ENCODE assay signal across 9 mouse cellular contexts in genomic region chr4:32833494-32834282, GRCm38 (mm10). TPM values are rescaled to one million over a fixed set of nuclear protein-coding genes. Genes with fewer than 3 reads are reported as not detected.
DNase-seq lines count a peak whose midpoint lies in the region; ATAC-seq and TF ChIP-seq lines count a peak whose summit lies in the region.
"Had no signal": no experiment of that assay in that cellular context is flagged by ENCODE, and none has a peak within 500 bp of the region (broad histone marks: within the 10 kb centered on the region; RNA-seq: fewer than 3 reads in every experiment).

No protein-coding gene starts in this region.

- TF ChIP-seq CTCF in hindbrain, postnatal 0 days (IDR thresholded peaks at IDR 0.05; ENCODE audit: low read depth): no peak

- ATAC-seq in kidney, embryonic 14.5 days (ENCODE audit: low FRiP score, low TSS enrichment): no peak
- ATAC-seq in hindbrain, postnatal 0 days: peak; percentile 63
- ATAC-seq in neural tube, embryonic 13.5 days (ENCODE audit: low read depth): no peak
- no peak for ATAC-seq in megakaryocyte, adult 5-6 weeks (ENCODE audit: poor library complexity, severe bottlenecking)
- ATAC-seq: Patski had no signal

- 60% methylated on average over 17 of the region's 17 CpGs for WGBS in kidney, embryonic 14.5 days
- WGBS in hindbrain, postnatal 0 days: 42% methylated on average over 17 of the region's 17 CpGs
- 50% methylated on average over 17 of the region's 17 CpGs for WGBS in neural tube, embryonic 13.5 days

- no peaks in the 10 kb centered on the region for H3K36me3 ChIP-seq in kidney, embryonic 14.5 days (ENCODE audit: control insufficient read depth, insufficient read depth, low read length)
- no peaks in the 10 kb centered on the region for H3K36me3 ChIP-seq in hindbrain, postnatal 0 days (ENCODE audit: insufficient read depth, low read length)
- no peaks in the 10 kb centered on the region for H3K36me3 ChIP-seq in neural tube, embryonic 13.5 days

- H3K4me1 ChIP-seq in kidney, embryonic 14.5 days (ENCODE audit: control insufficient read depth, insufficient read depth, low read length): peaks cover 12% of the 10 kb centered on the region
- peaks cover 4% of the 10 kb centered on the region; the same call in 1 of the 2 replicates for H3K4me1 ChIP-seq in hindbrain, postnatal 0 days (ENCODE audit: insufficient read depth, low read length)
- H3K4me1 ChIP-seq in neural tube, embryonic 13.5 days (replicated peaks): peaks cover 20% of the 10 kb centered on the region

- no peak for DNase-seq in kidney, postnatal 10 days
- DNase-seq in embryo, embryonic 10.5 days (ENCODE audit: low spot score): peak; percentile 46
- DNase-seq in hindbrain, postnatal 0 days (ENCODE audit: low spot score): peak; percentile 52
- DNase-seq in kidney, postnatal 14 days: no peak
- DNase-seq in thymus, postnatal 0 days (ENCODE audit: low spot score): no peak

- no peaks in the 10 kb centered on the region for H3K27me3 ChIP-seq in kidney, embryonic 14.5 days (ENCODE audit: control insufficient read depth, insufficient read depth, low read length)
- H3K27me3 ChIP-seq in hindbrain, postnatal 0 days (ENCODE audit: insufficient read depth, low read length): no peaks in the 10 kb centered on the region
- H3K27me3 ChIP-seq in neural tube, embryonic 13.5 days: no peaks in the 10 kb centered on the region
- H3K27me3 ChIP-seq: Patski had no signal

- H3K9me3 ChIP-seq in kidney, embryonic 14.5 days (ENCODE audit: control insufficient read depth, low read length): no peaks in the 10 kb centered on the region
- no peaks in the 10 kb centered on the region for H3K9me3 ChIP-seq in hindbrain, postnatal 0 days (ENCODE audit: low read length)
- H3K9me3 ChIP-seq in neural tube, embryonic 13.5 days: no peaks in the 10 kb centered on the region

- H3K9ac ChIP-seq in kidney, embryonic 14.5 days (ENCODE audit: low read depth, low read length): no peak overlapping the region
- H3K9ac ChIP-seq in hindbrain, postnatal 0 days (replicated peaks; ENCODE audit: low read length): no peak overlapping the region
- H3K9ac ChIP-seq in neural tube, embryonic 13.5 days: peak overlapping the region; percentile 45; the same call in 1 of the 2 replicates

- peak overlapping the region; percentile 30 for H3K4me2 ChIP-seq in kidney, embryonic 14.5 days (replicated peaks; ENCODE audit: low read depth, low read length)
- H3K4me2 ChIP-seq in hindbrain, postnatal 0 days (ENCODE audit: low read depth, low read length): peak overlapping the region; percentile 48
- H3K4me2 ChIP-seq in neural tube, embryonic 13.5 days: peak overlapping the region; percentile 55

- peak overlapping the region; percentile 11; the same call in 1 of the 2 replicates for H3K4me3 ChIP-seq in kidney, embryonic 14.5 days (ENCODE audit: low read length)
- peak overlapping the region; percentile 14; the same call in 1 of the 2 replicates for H3K4me3 ChIP-seq in hindbrain, postnatal 0 days (ENCODE audit: low read length)
- peak overlapping the region; percentile 36 for H3K4me3 ChIP-seq in neural tube, embryonic 13.5 days

- no peak overlapping the region for H3K27ac ChIP-seq in kidney, embryonic 14.5 days (ENCODE audit: low read depth, low read length)
- H3K27ac ChIP-seq in hindbrain, postnatal 0 days: no peak overlapping the region
- no peak overlapping the region for H3K27ac ChIP-seq in neural tube, embryonic 13.5 days (replicated peaks)

RNA-seq across cellular contexts. Expression of gene Lyrm2, which starts 33.6 kb away (rescaled TPM):
- 116 and 146 TPM in 2 replicates for polyA plus RNA-seq in kidney, embryonic 14.5 days (2014; fragmentation: Nextera tagmentation; extraction: Ambion mirVana)
- 31.9 and 33.1 TPM in 2 replicates for total RNA-seq in hindbrain, postnatal 0 days (2014; rRNA removed)
- 114 and 118 TPM in 2 replicates for polyA plus RNA-seq in hindbrain, postnatal 0 days (2015; fragmentation: Nextera tagmentation; extraction: Ambion mirVana)
- 159 and 163 TPM in 2 replicates for polyA plus RNA-seq in neural tube, embryonic 13.5 days (2015; fragmentation: Nextera tagmentation; extraction: Ambion mirVana)
- total RNA-seq in megakaryocyte, adult 5-6 weeks (2015): 32.5 and 46.5 TPM in 2 replicates
- 71.2 and 77.3 TPM in 2 replicates for total RNA-seq in megakaryocyte, adult 5-6 weeks (2017)
- polyA plus RNA-seq in thymus, postnatal 0 days (2015; fragmentation: Nextera tagmentation; extraction: Ambion mirVana): 138 and 141 TPM in 2 replicates

Comparison
In these comparisons a context has a peak if more than half of its experiments do, and no peak if none do; other contexts are left out.
1. DNase-seq: peak in embryo, embryonic 10.5 days (single experiment) and hindbrain, postnatal 0 days (single experiment); none in kidney, postnatal 10 days (single experiment), kidney, postnatal 14 days (single experiment) and thymus, postnatal 0 days (single experiment).
2. Peak in every context shown above with its lines, with median percentiles within 50 percentile points of each other: H3K4me2 ChIP-seq and H3K4me3 ChIP-seq.